Mouse (Mus musculus) forebrain, embryonic 16.5 days (tissue): ENCODE measurements around the gene Akt1s1. TPM values are rescaled to one million over a fixed set of nuclear protein-coding genes. Genes with fewer than 3 reads are reported as not detected.
"Not testable (repeated sequence)": the region's sequence is repeated elsewhere in the genome, so short reads cannot be mapped to it uniquely, and the experiment has no call there.

Experiments
- ATAC-seq: fragments of 200-750 bp; cut with Nextera tagmentation; 2 replicates; pipeline ENCODE4 v1.8.0; 2017; ENCODE audit warnings: mild to moderate bottlenecking, moderate library complexity
- H3K27ac ChIP-seq: fragments of 300-500 bp; sonication (generic); 2 replicates; pipeline ENCODE4 v1.5.1; 2014; ENCODE audit warnings: low read length, control low read depth
- H3K27me3 ChIP-seq: fragments of 300-500 bp; sonication (generic); replicated peaks from 2 replicates; pipeline ENCODE4 v1.6.1; 2014; ENCODE audit warnings: low read length; ENCODE audit not compliant: control insufficient read depth, insufficient read depth
- H3K36me3 ChIP-seq: fragments of 300-500 bp; sonication (generic); 2 replicates; pipeline ENCODE4 v1.6.1; 2014; ENCODE audit not compliant: control insufficient read depth, insufficient read depth
- H3K4me1 ChIP-seq: fragments of 300-500 bp; sonication (generic); replicated peaks from 2 replicates; pipeline ENCODE4 v1.6.1; 2014; ENCODE audit warnings: low read length; ENCODE audit not compliant: control insufficient read depth, insufficient read depth
- H3K4me2 ChIP-seq: fragments of 300-500 bp; sonication (generic); 2 replicates; pipeline ENCODE4 v1.6.1; 2014; ENCODE audit warnings: mild to moderate bottlenecking, low read length, control low read depth
- H3K4me3 ChIP-seq: fragments of 300-500 bp; sonication (generic); replicated peaks from 2 replicates; pipeline ENCODE4 v1.5.1; 2014; ENCODE audit warnings: mild to moderate bottlenecking, low read length, control low read depth
- H3K9ac ChIP-seq: fragments of 300-500 bp; sonication (generic); replicated peaks from 2 replicates; pipeline ENCODE4 v1.6.1; 2014; ENCODE audit warnings: low read depth, low read length, control low read depth
- H3K9me3 ChIP-seq: fragments of 300-500 bp; sonication (generic); 2 replicates; pipeline ENCODE4 v1.6.1; 2016; ENCODE audit warnings: low read length; ENCODE audit not compliant: control insufficient read depth
- WGBS: fragments of 180-500 bp; shearing (Covaris S2); extraction: QIAGEN DNeasy Blood & Tissue Kit; methylation state at CpG from one replicate; pipeline ENCODE4 v1.1.7; 2014; 5-methylcytosine and 5-hydroxymethylcytosine counted together
- polyA plus RNA-seq: library from polyadenylated mRNA; unstranded; fragments of >200 nt; fragmentation: Nextera tagmentation; extraction: Ambion mirVana; gene quantifications from 2 replicates; pipeline ENCODE4 v1.2.1, GENCODE M21; 2015

Akt1s1 gene
- polyA plus RNA-seq, 1 experiment from 2014 or later: 103 TPM

DNA sequence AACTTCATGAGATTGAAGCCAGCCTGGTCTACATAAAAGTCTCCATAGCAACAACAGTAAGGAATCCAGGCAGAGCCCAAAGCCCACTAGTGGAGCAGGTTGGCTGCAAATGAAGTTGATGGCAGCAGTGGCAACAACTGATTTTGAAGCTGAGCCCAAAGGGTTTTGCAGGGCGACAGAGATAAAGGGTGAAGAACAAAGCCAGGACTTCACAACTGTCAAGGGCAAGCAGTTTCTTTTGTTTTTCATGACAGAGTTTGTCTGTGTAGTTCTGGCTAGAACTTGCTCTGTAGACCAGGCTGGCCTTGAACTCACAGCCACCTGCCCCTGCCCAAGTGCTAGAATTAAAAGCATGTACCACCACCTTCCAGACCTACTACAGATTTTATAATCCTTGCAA is 22.4 kb downstream of the Akt1s1 start:
- Histone ChIP-seq H3K4me2 (no peak overlapping the region), H3K4me1 (peaks cover 29% of the 10 kb centered on the region), H3K4me3 (no peak overlapping the region), H3K27ac (no peak overlapping the region), H3K36me3 (no peaks in the 10 kb centered on the region), H3K9me3 (no peaks in the 10 kb centered on the region), H3K9ac (no peak overlapping the region), H3K27me3 (no peaks in the 10 kb centered on the region)
- 27% methylated on average over 1 of the region's 1 CpGs for WGBS
- ATAC-seq: no peak

GRCm38 (mm10) chr7:44871774-44872173 is 23.0 kb downstream of the Akt1s1 start:
- H3K4me1 ChIP-seq: peaks cover 23% of the 10 kb centered on the region
- 92% methylated on average over 2 of the region's 2 CpGs for WGBS
- not testable (repeated sequence) for ATAC-seq

GRCm38 (mm10) chr7:44877833-44878232 is 29.0 kb downstream of the Akt1s1 start:
- Histone ChIP-seq H3K9ac (no peak overlapping the region), H3K27me3 (no peaks in the 10 kb centered on the region), H3K9me3 (no peaks in the 10 kb centered on the region), H3K4me1 (no peaks in the 10 kb centered on the region), H3K27ac (no peak overlapping the region), H3K4me3 (no peak overlapping the region), H3K4me2 (no peak overlapping the region), H3K36me3 (peaks cover 35% of the 10 kb centered on the region)
- whole genome bisulfite sequencing: 87% methylated on average over 14 of the region's 14 CpGs
- no peak for ATAC-seq

More at GRCm38 (mm10) chr7:44871774-44872173, 23.0 kb downstream of the Akt1s1 start:
- not testable (repeated sequence) for H3K4me3 ChIP-seq, H3K36me3 ChIP-seq, H3K9ac ChIP-seq, H3K27me3 ChIP-seq, H3K27ac ChIP-seq, H3K4me2 ChIP-seq, H3K9me3 ChIP-seq

DNA sequence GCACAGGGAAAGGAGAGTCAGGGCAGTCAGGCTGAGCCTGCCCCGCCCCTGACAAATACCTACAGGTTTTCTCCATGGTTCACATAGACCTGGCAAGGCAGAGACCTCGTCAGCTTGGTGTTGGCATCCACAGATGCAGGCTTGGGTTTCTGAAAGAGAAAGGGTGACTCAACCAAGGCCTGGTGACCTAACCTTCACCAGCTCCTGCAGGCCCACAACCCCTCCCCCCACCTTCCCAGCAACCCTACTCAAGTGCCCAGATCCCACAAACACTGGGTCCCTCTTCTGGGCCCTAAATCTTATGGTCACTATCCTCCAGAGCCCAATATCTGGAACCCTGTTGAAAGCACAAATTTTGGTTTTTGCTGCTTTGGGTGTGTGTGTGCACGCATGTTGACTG is 34.2 kb downstream of the Akt1s1 start:
- no peak overlapping the region for H3K4me2 ChIP-seq
- no peak overlapping the region for H3K9ac ChIP-seq
- ATAC-seq: no peak
- H3K4me3 ChIP-seq: no peak overlapping the region
- peaks cover 37% of the 10 kb centered on the region for H3K36me3 ChIP-seq
- no peak overlapping the region for H3K27ac ChIP-seq
- H3K27me3 ChIP-seq: no peaks in the 10 kb centered on the region
- peaks cover 1% of the 10 kb centered on the region for H3K4me1 ChIP-seq
- WGBS: 96% methylated on average over 3 of the region's 3 CpGs
- H3K9me3 ChIP-seq: no peaks in the 10 kb centered on the region

- Histone ChIP-seq H3K4me1 (peaks cover 14% of the 10 kb centered on the region), H3K27ac (no peak overlapping the region), H3K4me2 (no peak overlapping the region), H3K4me3 (no peak overlapping the region), H3K27me3 (no peaks in the 10 kb centered on the region), H3K9me3 (no peaks in the 10 kb centered on the region), H3K9ac (no peak overlapping the region), H3K36me3 (peaks cover 22% of the 10 kb centered on the region)
- WGBS: 99% methylated on average over 5 of the region's 5 CpGs
- ATAC-seq: no peak
Measured at GRCm38 (mm10) chr7:44884637-44885036, 35.8 kb downstream of the Akt1s1 start.

DNA sequence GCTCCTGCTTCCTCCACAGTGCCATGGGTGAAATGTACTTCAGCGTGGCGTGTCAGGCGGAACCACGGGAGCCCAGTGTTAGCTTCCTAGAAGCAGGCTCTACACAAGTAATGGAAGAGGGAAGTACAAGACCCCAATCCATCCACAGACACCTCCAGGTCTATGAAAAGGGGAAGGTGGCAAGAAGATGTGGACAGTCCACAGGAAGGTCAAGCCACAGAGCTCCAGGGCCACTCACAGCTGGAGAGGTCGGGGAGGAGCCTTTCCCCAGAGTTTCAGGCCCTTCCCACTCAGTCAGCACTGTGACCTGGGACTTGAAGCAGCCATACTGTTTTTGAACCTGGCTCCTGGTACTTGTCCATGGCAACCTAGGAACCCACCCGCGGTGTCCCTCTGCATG is 38.2 kb downstream of the Akt1s1 start:
- Histone ChIP-seq H3K4me3 (no peak overlapping the region), H3K27me3 (no peaks in the 10 kb centered on the region), H3K27ac (no peak overlapping the region), H3K9ac (no peak overlapping the region), H3K36me3 (peaks cover 16% of the 10 kb centered on the region), H3K4me1 (peaks cover 29% of the 10 kb centered on the region), H3K4me2 (no peak overlapping the region), H3K9me3 (no peaks in the 10 kb centered on the region)
- 88% methylated on average over 7 of the region's 7 CpGs for WGBS
- ATAC-seq: no peak

GRCm38 (mm10) chr7:44888256-44889105 is 39.7 kb downstream of the Akt1s1 start:
- ATAC-seq: no peak
- no peak overlapping the region for H3K4me3 ChIP-seq
- no peaks in the 10 kb centered on the region for H3K27me3 ChIP-seq
- no peak overlapping the region for H3K9ac ChIP-seq
- peaks cover 33% of the 10 kb centered on the region for H3K4me1 ChIP-seq
- H3K36me3 ChIP-seq: peaks cover 8% of the 10 kb centered on the region
- H3K9me3 ChIP-seq: no peaks in the 10 kb centered on the region
- no peak overlapping the region for H3K27ac ChIP-seq
- H3K4me2 ChIP-seq: no peak overlapping the region
- 82% methylated on average over 13 of the region's 13 CpGs for WGBS

GRCm38 (mm10) chr7:44890180-44890579 is 41.4 kb downstream of the Akt1s1 start:
- Histone ChIP-seq H3K27me3 (no peaks in the 10 kb centered on the region), H3K4me1 (peaks cover 50% of the 10 kb centered on the region), H3K9me3 (no peaks in the 10 kb centered on the region), H3K4me2 (peak overlapping the region; percentile 95), H3K36me3 (peaks cover 3% of the 10 kb centered on the region), H3K4me3 (no peak overlapping the region), H3K27ac (no peak overlapping the region), H3K9ac (no peak overlapping the region)
- no peak for ATAC-seq
- 85% methylated on average over 6 of the region's 7 CpGs for WGBS

DNA sequence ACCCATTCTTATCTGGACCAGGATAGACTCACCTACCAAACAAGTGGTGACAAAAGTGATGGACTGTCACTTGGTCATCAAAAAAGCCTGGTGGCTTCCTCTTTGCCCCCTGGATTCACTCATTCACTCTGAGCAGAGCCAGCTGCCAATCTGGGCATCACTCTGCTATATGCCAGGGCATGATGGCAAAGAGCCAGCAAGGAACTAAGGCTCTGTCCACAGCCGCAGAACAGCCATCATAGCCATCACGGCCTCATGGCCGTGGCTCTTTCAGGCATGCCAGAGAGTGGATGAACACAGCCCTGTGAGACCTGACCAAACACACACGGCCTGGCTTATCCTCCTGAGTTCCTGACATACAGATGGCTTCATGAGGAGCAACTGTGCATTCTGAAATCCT is 41.9 kb downstream of the Akt1s1 start:
- ATAC-seq: no peak
- no peak overlapping the region for H3K27ac ChIP-seq
- H3K27me3 ChIP-seq: no peaks in the 10 kb centered on the region
- peaks cover 2% of the 10 kb centered on the region for H3K36me3 ChIP-seq
- H3K9ac ChIP-seq: peak overlapping the region; percentile 45
- H3K9me3 ChIP-seq: no peaks in the 10 kb centered on the region
- H3K4me2 ChIP-seq: peak overlapping the region; percentile 95
- 28% methylated on average over 4 of the region's 4 CpGs for WGBS
- peaks cover 51% of the 10 kb centered on the region for H3K4me1 ChIP-seq
- H3K4me3 ChIP-seq: peak overlapping the region; percentile 90
